Mouse (Mus musculus) right cerebral cortex, adult 18-20 months (tissue): ENCODE measurements at regions not wholly inside any gene's neighbourhood (a gene's known extent, or its start where the extent isn't known, plus 50 kb on each side); places are given as distances from the start of the nearest gene placed in this dataset.

Experiments used
- DNase-seq: peaks from one replicate; pipeline ENCODE4 v3.0.0; 2022; ENCODE audit warnings: mixed read lengths

GRCm38 (mm10) chr5:120318951-120319350 lies 112.5 kb upstream of the Lhx5 start:
- no peak for DNase-seq

- no peak for DNase-seq
Measured at GRCm38 (mm10) chr5:120322031-120322731, 109.3 kb upstream of the Lhx5 start.

GRCm38 (mm10) chr5:120322732-120323316 lies 108.7 kb upstream of the Lhx5 start:
- DNase-seq = no peak

- DNase-seq = no peak
Measured at GRCm38 (mm10) chr5:120324111-120324510, 107.4 kb upstream of the Lhx5 start.

GRCm38 (mm10) chr5:120325386-120325910 lies 106.1 kb upstream of the Lhx5 start:
- no peak for DNase-seq

GRCm38 (mm10) chr5:120332030-120332429 lies 99.5 kb upstream of the Lhx5 start:
- DNase-seq = peak; percentile 20

- no peak for DNase-seq
Measured at GRCm38 (mm10) chr5:120339162-120339561, 92.3 kb upstream of the Lhx5 start.

- DNase-seq = no peak
Measured at GRCm38 (mm10) chr5:120340696-120341231, 90.7 kb upstream of the Lhx5 start.

GRCm38 (mm10) chr5:120350461-120350860 lies 81.0 kb upstream of the Lhx5 start:
- no peak for DNase-seq

GRCm38 (mm10) chr5:120351827-120352226 lies 79.7 kb upstream of the Lhx5 start:
- DNase-seq = no peak

GRCm38 (mm10) chr5:120353657-120354056 lies 77.8 kb upstream of the Lhx5 start:
- no peak for DNase-seq

GRCm38 (mm10) chr5:120356950-120357349 lies 74.5 kb upstream of the Lhx5 start:
- peak; percentile 5 for DNase-seq

GRCm38 (mm10) chr5:120358084-120358690 lies 73.3 kb upstream of the Lhx5 start:
- DNase-seq = no peak

GRCm38 (mm10) chr5:120365950-120366467 lies 65.5 kb upstream of the Lhx5 start:
- DNase-seq = peak; percentile 23

- DNase-seq = no peak
Measured at GRCm38 (mm10) chr5:120368797-120369196, 62.7 kb upstream of the Lhx5 start.

- no peak for DNase-seq
Measured at GRCm38 (mm10) chr5:120371176-120371819, 60.2 kb upstream of the Lhx5 start.

- no peak for DNase-seq
Measured at GRCm38 (mm10) chr5:120373426-120373825, 58.1 kb upstream of the Lhx5 start.
